Mouse (Mus musculus) cerebellum, adult 2 months (tissue): ENCODE results near the gene Them7. TPM values are rescaled to one million over a fixed set of nuclear protein-coding genes. Genes with fewer than 3 reads are reported as not detected.
A peak's percentile ranks its signal among the peaks of the same experiment; 100 is the strongest.

Source experiments
- DNase-seq, 2 experiments: peaks; one replicate each; pipeline ENCODE4 v3.0.0; 2021
- H3K27ac ChIP-seq: fragments of 200-500 bp; 2 replicates; pipeline ENCODE4 v1.5.1; 2012; ENCODE audit warnings: low read length, control low read depth, inconsistent platforms; ENCODE audit not compliant: insufficient read depth
- H3K27me3 ChIP-seq: fragments of 200-500 bp; 2 replicates; pipeline ENCODE4 v1.6.1; 2012; ENCODE audit warnings: inconsistent platforms, mild to moderate bottlenecking, low read length, moderate library complexity; ENCODE audit not compliant: control insufficient read depth, insufficient read depth
- H3K4me1 ChIP-seq: fragments of 200-500 bp; 2 replicates; pipeline ENCODE4 v1.6.1; 2011; ENCODE audit warnings: low read length; ENCODE audit not compliant: control insufficient read depth, insufficient read depth
- H3K4me3 ChIP-seq: fragments of 200-500 bp; replicated peaks from 2 replicates; pipeline ENCODE3; 2011; ENCODE audit warnings: mild to moderate bottlenecking, low read depth, low read length, control low read depth; ENCODE audit not compliant: insufficient read depth
- CTCF ChIP-seq: fragments of 200-500 bp; IDR thresholded peaks from 2 replicates; pipeline ENCODE4 v1.5.1; 2011; ENCODE audit warnings: low read depth, mild to moderate bottlenecking, control low read depth, low read length, moderate library complexity, borderline replicate concordance; ENCODE audit not compliant: insufficient read depth
- POLR2A ChIP-seq: fragments of 200-500 bp; IDR thresholded peaks from 2 replicates; pipeline ENCODE4 v1.6.1; 2011; ENCODE audit warnings: low read length, control low read depth, borderline replicate concordance; ENCODE audit not compliant: insufficient read depth
- WGBS: fragments of 180-500 bp; shearing (Covaris S2); methylation state at CpG from one replicate; pipeline ENCODE4 v1.1.7; 2018; 5-methylcytosine and 5-hydroxymethylcytosine counted together
- polyA plus RNA-seq: library from polyadenylated mRNA; depleted of rRNA; stranded (reverse); fragments of >200 nt; gene quantifications from 2 replicates; pipeline ENCODE4 v1.2.3, GENCODE M21; 2012

The Them7 gene
- polyA plus RNA-seq, 1 experiment: 0.18 TPM

DNA sequence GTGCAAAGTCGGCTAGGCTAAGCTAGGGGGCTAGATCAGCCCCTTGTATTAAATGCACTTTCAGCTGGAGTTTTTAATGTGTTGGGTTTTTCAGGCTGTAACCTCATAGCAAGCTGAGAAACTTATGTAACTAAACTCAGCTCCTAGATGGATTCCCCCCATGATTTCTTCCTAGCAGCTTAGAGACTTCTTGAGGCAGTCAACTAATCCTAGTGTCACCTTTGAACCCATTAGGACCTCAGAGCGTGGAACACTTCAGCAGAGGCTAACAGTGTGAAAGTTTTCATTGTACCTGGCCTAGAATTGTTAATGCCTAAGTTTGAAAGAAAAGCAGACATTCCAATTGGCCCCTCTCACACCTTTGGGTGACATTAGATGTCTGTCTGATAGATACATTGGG is 13.7 kb downstream of the Them7 start:
- Histone ChIP-seq H3K4me1 (no peaks in the 10 kb centered on the region), H3K4me3 (no peak overlapping the region), H3K27me3 (no peaks in the 10 kb centered on the region), H3K27ac (no peak overlapping the region)
- WGBS: 85% methylated on average over 2 of the region's 2 CpGs
- TF ChIP-seq CTCF: no peak
- no peak for DNase-seq

DNA sequence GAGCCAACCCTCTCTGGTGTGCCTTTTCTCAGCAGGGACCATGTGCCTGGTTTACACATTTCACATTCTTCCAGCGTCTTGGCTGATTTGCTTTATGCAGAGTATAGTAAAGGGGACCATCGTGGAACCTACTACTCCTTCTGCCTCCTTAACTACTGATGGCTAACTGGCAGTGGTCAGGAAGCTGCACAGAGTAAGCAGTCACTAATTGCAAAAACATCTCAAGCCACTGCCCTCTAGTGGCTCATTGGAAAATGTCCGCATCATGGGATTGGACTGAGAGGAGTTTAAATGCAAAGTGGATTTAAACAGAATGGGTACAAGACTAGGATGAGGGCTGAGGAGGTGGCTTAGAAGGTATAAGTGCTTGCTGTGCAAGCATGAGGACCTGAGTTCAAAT is 14.7 kb downstream of the Them7 start:
- no peaks in the 10 kb centered on the region for H3K27me3 ChIP-seq
- no peak overlapping the region for H3K27ac ChIP-seq
- H3K4me3 ChIP-seq: no peak overlapping the region
- TF ChIP-seq CTCF: peak; percentile 48; the same call in 1 of the 2 replicates
- no peak for TF ChIP-seq POLR2A
- 16% methylated on average over 3 of the region's 3 CpGs for WGBS
- no peaks in the 10 kb centered on the region for H3K4me1 ChIP-seq
- peak; percentile 17 for DNase-seq

DNA sequence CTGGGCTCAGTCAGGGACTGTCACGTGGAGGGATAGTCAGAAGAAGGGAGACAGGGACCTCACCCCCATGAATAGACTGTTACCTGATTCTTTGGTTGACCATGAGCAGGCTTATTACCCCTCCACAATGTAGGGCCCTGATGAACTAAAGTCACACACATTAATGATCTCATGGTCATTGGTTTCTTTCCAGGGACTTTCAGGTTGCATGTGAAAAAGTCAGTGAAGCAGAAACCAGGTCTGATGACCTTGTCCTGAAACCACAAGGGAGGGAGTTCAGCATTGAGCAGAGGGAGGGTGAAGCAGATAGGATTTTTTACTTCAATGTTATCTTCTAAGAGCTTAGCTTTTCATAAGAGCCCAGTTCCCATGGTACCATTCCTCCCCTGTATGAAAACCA is 16.5 kb downstream of the Them7 start:
- WGBS: 72% methylated on average over 1 of the region's 1 CpGs
- DNase-seq: no peak

DNA sequence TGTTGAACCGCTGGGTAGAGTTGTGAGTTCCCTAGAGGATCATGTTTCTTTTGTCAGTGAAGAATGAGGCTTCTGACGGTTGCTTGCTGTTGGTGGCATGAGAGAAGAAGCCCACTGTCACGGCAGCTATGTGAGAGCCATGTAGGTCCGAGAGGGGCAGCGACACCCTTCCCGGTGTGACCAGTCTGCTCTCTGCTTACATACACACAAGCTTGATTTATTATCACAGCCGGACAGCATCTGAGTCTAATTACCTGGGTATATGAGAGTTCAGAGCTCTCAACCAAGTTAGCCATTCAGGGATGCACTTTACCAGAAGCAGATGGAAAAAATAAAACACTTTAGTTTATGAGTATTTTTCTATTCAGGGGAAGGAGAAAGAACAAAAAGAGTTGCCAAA is 18.8 kb downstream of the Them7 start:
- DNase-seq: no peak
- H3K4me3 ChIP-seq: no peak overlapping the region
- H3K4me1 ChIP-seq: no peaks in the 10 kb centered on the region
- no peak overlapping the region for H3K27ac ChIP-seq
- H3K27me3 ChIP-seq: no peaks in the 10 kb centered on the region
- no peak for TF ChIP-seq POLR2A
- TF ChIP-seq CTCF: no peak
- WGBS: 68% methylated on average over 7 of the region's 7 CpGs

More for the DNA sequence above, 16.5 kb downstream of the Them7 start:
- H3K4me3 ChIP-seq: no peak overlapping the region
- no peak for TF ChIP-seq POLR2A
- no peak for TF ChIP-seq CTCF
- no peaks in the 10 kb centered on the region for H3K4me1 ChIP-seq
- no peak overlapping the region for H3K27ac ChIP-seq
- H3K27me3 ChIP-seq: no peaks in the 10 kb centered on the region

DNA sequence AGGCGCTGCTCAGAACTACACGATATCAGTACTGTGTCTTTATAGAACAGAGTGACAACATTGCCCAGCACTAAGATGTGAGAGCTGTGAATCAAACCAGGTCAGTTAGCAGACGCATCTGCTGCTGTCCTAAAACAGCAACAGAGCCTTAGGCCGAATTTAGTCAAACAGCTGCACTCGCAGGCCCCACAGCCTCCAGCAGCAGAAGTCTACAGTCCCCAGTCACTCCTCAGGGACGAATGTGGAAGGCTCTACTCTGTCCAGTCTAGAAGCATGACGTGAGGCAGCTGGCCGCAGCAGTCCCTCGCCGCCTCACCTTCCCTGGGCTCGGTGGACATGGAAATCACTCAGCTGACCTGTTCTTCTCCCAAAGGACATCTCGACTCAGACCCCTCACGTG is 20.6 kb downstream of the Them7 start:
- no peaks in the 10 kb centered on the region for H3K4me1 ChIP-seq
- H3K4me3 ChIP-seq: no peak overlapping the region
- no peak for DNase-seq
- no peaks in the 10 kb centered on the region for H3K27me3 ChIP-seq
- no peak overlapping the region for H3K27ac ChIP-seq
- 73% methylated on average over 13 of the region's 13 CpGs for WGBS
- TF ChIP-seq CTCF (no peak), POLR2A (no peak)

DNA sequence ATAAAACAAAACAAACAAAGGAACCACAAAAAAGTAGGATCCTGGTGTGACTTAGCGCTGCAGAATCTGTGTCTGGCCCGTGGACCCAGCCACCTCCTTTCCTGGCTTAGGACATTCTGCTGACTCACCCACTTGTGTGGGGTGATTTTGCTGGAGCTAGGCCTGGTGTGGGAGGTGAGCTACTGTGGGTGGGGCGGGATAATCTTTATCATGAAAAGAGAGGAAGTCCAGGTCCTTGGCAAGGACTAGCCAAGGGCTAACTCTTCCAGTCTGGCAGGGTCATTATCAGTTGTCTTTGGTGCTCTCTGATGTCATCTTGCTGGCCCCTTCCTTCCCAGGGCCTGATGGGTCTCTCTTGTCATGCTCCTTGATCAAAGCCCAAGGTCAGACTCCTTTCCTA is 27.9 kb downstream of the Them7 start:
- Histone ChIP-seq H3K4me3 (no peak overlapping the region), H3K27ac (no peak overlapping the region), H3K4me1 (no peaks in the 10 kb centered on the region), H3K27me3 (no peaks in the 10 kb centered on the region)
- no peak for DNase-seq
- TF ChIP-seq CTCF (no peak), POLR2A (no peak)
- 73% methylated on average over 3 of the region's 3 CpGs for WGBS

DNA sequence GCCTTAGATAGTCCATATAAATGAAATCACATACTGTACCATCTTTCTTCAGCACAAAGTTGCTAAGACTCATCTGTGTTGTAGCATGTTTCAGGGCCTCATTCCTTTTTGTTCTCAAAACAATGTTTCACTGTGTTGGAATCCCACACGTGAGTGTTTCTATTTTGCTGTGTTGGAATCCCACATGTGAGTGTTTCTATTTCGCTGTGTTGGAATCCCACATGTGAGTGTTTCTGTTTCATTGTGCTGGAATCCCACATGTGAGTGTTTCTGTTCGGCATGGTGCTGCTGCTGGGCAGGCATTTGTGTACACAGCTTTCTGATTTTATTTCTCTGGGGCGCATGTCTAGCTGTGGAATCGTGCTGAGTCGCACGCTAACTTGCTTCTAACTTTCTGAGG is 28.7 kb downstream of the Them7 start:
- no peaks in the 10 kb centered on the region for H3K4me1 ChIP-seq
- 67% methylated on average over 7 of the region's 7 CpGs for WGBS
- H3K4me3 ChIP-seq: no peak overlapping the region
- no peak overlapping the region for H3K27ac ChIP-seq
- H3K27me3 ChIP-seq: no peaks in the 10 kb centered on the region
- DNase-seq: no peak
- TF ChIP-seq POLR2A (no peak), CTCF (no peak)

DNA sequence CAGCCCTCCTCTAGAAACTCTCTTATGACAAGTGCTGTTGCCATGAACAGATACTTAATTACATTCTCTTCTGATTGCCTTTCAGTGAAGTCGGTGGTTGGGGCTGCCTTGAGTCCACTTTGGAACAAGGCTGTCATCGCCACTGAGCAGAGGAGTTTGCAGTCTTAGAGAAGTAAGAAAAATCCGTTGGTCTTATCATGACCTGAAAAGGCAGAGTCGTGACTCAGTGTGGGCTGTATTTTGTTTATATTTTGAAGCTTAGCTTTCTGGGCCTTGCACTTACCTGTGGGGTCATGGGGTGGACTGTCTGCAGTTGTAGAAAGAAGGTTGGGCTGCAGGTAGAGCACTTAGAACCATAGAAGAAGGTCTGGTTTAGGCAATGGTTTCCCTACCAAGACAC is 31.3 kb downstream of the Them7 start:
- 66% methylated on average over 4 of the region's 4 CpGs for WGBS
- Histone ChIP-seq H3K27ac (no peak overlapping the region), H3K4me1 (no peaks in the 10 kb centered on the region), H3K27me3 (no peaks in the 10 kb centered on the region), H3K4me3 (no peak overlapping the region)
- TF ChIP-seq CTCF (no peak), POLR2A (no peak)
- no peak for DNase-seq
